Mouse (Mus musculus) intestine, embryonic 14.5 days (tissue): ENCODE data around the gene Kcnj12. TPM values are rescaled to one million over a fixed set of nuclear protein-coding genes. Genes with fewer than 3 reads are reported as not detected.

Experiments
- ATAC-seq: fragments of 200-750 bp; cut with Nextera tagmentation; replicated peaks from 2 replicates; pipeline ENCODE4 v1.8.0; 2017; ENCODE audit warnings: low read depth, moderate number of reproducible peaks, moderate TSS enrichment, moderate library complexity; ENCODE audit not compliant: low FRiP score, low TSS enrichment
- DNase-seq: peaks from one replicate; pipeline ENCODE4 v3.0.0-alpha.2; 2018; ENCODE audit warnings: low spot score
- H3K27ac ChIP-seq: fragments of 300-500 bp; sonication (generic); 2 replicates; pipeline ENCODE4 v1.5.1; 2014; ENCODE audit warnings: low read depth, mild to moderate bottlenecking, control low read depth
- H3K27me3 ChIP-seq: fragments of 300-500 bp; sonication (generic); replicated peaks from 2 replicates; pipeline ENCODE4 v1.6.1; 2014; ENCODE audit warnings: low read length, control low read depth; ENCODE audit not compliant: control insufficient read depth, insufficient read depth
- H3K36me3 ChIP-seq: fragments of 300-500 bp; sonication (generic); 2 replicates; pipeline ENCODE4 v1.6.1; 2014; ENCODE audit warnings: low read length, control low read depth; ENCODE audit not compliant: control insufficient read depth, insufficient read depth
- H3K4me1 ChIP-seq: fragments of 300-500 bp; sonication (generic); replicated peaks from 2 replicates; pipeline ENCODE4 v1.6.1; 2014; ENCODE audit warnings: low read length, control low read depth, mixed read lengths; ENCODE audit not compliant: control insufficient read depth, insufficient read depth
- H3K4me2 ChIP-seq: fragments of 300-500 bp; sonication (generic); 2 replicates; pipeline ENCODE4 v1.6.1; 2014; ENCODE audit warnings: low read length
- H3K4me3 ChIP-seq: fragments of 300-500 bp; sonication (generic); 2 replicates; pipeline ENCODE4 v1.5.1; 2014; ENCODE audit warnings: low read depth, low read length, control low read depth, mixed read lengths
- H3K9ac ChIP-seq: fragments of 300-500 bp; sonication (generic); 2 replicates; pipeline ENCODE4 v1.6.1; 2014; ENCODE audit warnings: mild to moderate bottlenecking, low read length
- H3K9me3 ChIP-seq: fragments of 300-500 bp; sonication (generic); 2 replicates; pipeline ENCODE4 v1.6.1; 2016; ENCODE audit warnings: low read length, control low read depth; ENCODE audit not compliant: control insufficient read depth
- WGBS: fragments of 180-500 bp; shearing (Covaris S2); extraction: QIAGEN DNeasy Blood & Tissue Kit; methylation state at CpG from one replicate; pipeline ENCODE4 v1.1.7; 2014; 5-methylcytosine and 5-hydroxymethylcytosine counted together
- polyA plus RNA-seq: library from polyadenylated mRNA; unstranded; fragments of >200 nt; fragmentation: Nextera tagmentation; extraction: Ambion mirVana; gene quantifications from 2 replicates; pipeline ENCODE4 v1.2.1, GENCODE M21; 2014

Kcnj12 gene
- polyA plus RNA-seq, 1 experiment from 2014 or later, result 1.8 TPM

DNA sequence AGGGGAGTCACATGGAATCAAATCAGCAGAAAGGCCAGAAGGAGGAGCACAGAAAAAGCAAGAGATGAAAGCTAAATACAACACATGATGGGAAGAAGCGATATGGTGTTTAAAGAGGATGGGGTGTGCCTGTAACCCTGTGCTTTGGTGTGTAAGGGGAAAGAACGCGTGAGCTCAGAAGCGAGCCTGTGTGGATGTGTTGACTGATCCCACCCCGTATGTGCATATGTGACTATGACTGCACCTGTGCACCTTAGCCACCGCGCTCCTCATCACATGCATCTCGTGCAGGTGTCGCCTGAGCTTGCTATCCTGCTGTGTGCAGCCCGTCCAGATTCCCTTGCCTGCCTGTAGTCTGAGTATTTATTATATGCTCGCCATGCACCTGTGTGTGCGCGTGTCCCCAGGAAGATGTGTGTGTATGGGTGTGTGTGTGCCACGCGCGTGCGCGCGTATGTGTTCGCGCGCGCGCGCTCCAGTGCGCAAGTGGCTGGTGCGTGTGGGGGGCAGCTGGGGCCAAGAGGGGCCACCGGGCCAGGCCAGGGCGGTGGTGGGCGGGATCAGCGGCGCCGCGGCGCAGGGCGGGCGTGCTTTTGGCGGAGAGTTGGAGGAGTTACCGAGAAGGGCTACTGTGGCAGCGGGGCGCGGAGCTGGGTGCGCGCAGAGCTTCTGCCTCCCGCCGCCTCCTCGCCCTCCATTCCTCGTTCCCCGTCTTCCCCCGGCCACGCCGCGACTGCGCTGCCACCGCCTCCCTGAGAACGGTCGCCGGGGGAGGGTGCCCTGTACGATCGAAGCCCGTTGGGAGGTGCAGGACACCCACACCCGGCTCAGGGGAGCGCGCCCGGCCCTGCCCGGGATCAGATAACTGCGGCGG, 451 bp upstream of the Kcnj12 start:
- Histone ChIP-seq H3K27ac (no peak overlapping the region), H3K4me2 (peak overlapping the region; percentile 96), H3K36me3 (no peaks in the 10 kb centered on the region), H3K9ac (0 out of 2 replicates have a peak overlapping the region, but pooled peaks have one; percentile 27), H3K4me3 (peak overlapping the region; percentile 50), H3K4me1 (0 out of 2 replicates have a peak, but pooled peaks cover 4% of the 10 kb centered on the region), H3K27me3 (peaks cover 65% of the 10 kb centered on the region), H3K9me3 (no peaks in the 10 kb centered on the region)
- DNase-seq (peak; percentile 62), ATAC-seq (0 out of 2 replicates have a peak, but pooled peaks have one; percentile 39)
- WGBS, result 2% methylated on average over 62 of the region's 68 CpGs

DNA sequence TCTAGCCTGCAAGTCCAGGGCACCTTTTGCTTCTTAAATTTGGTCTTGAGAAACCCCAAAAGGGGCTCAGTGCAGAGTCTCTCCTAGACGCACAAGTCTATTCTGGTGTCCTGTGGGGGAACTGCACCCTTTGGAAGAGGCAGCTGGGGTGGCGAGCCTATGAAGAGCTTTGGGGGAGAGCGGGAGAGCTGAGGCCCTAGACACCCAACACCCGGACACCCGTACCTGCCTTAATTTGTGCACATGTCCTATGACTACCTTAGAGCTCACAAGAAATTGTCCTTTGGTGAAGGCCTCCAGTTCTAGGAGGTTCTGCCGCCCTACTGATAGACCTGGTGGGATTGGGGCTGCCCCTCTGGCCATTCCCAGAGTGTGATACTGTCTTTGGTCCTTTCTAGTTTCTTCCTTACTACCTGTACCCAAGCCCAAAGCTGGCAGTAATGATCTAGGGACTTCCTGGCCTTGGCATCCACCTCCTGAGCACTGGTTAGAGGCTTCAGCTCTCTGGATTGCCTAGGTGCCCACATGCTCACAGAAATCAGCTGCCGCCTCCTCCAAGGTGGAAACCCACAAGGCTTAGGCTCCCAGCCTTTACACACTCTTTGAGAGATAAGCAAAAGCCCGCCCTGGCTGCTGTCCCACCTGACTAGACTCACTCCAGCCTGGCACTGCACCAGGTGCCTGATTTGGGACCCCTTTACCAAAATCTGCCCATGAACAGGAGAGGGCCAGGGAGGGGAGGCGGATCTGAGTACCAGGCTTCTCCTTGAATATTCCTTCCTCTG, 1.2 kb downstream of the Kcnj12 start:
- DNase-seq (no peak), ATAC-seq (no peak)
- Histone ChIP-seq H3K4me3 (peak overlapping the region; percentile 50), H3K9me3 (no peaks in the 10 kb centered on the region), H3K36me3 (no peaks in the 10 kb centered on the region), H3K27me3 (peaks cover 65% of the 10 kb centered on the region), H3K9ac (no peak overlapping the region), H3K27ac (no peak overlapping the region), H3K4me2 (peak overlapping the region; percentile 96; the same call in 1 of the 2 replicates), H3K4me1 (peaks cover 8% of the 10 kb centered on the region; the same call in 1 of the 2 replicates)
- WGBS, result 52% methylated on average over 9 of the region's 9 CpGs

DNA sequence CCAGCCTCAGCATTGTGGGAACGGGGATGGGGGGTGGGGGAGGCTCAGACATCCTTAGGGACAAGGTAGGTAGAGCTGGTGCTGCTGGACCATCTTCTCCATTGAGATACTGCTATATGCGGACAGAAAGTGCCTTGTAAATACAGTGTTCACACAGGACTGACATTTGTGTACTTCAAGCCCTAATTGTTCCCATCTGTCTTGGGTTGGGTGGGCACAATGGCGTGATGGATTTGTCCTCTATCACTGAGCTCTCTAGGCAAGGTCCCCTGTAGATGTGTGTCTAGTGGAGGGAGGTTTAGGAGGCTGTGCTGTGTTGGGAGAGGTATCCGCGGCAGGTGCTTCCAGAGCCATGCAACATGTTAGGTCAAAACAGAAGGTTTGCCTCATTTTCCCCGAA, 2.0 kb downstream of the Kcnj12 start:
- H3K27me3 ChIP-seq, result peaks cover 63% of the 10 kb centered on the region
- H3K4me1 ChIP-seq, result peaks cover 8% of the 10 kb centered on the region; the same call in 1 of the 2 replicates
- no peak overlapping the region for H3K4me2 ChIP-seq
- no peak overlapping the region for H3K9ac ChIP-seq
- 77% methylated on average over 6 of the region's 6 CpGs for WGBS
- no peaks in the 10 kb centered on the region for H3K9me3 ChIP-seq
- no peak for DNase-seq
- H3K27ac ChIP-seq, result no peak overlapping the region
- no peak for ATAC-seq
- no peak overlapping the region for H3K4me3 ChIP-seq
- H3K36me3 ChIP-seq, result no peaks in the 10 kb centered on the region

DNA sequence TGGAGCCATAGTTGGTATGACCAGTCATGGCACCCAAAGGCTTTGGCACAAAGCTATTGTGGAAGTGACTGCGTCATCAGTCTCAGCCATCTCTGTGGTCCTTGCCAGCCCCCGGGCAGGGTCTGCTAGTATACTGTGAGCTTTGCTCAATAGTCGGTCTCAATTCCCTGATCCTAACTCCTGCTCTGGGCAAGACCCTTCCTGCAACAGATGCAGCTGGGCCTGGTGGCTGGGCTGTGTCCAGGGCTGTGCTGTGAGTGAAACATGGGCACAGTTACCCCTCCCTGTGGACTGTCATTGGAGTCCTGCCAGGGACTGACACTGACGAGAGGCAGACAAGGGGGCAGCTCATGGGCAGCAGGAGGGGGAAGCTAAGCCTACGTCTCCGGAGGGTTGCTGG, 2.6 kb downstream of the Kcnj12 start:
- no peak overlapping the region for H3K4me2 ChIP-seq
- H3K27ac ChIP-seq, result no peak overlapping the region
- peaks cover 8% of the 10 kb centered on the region; the same call in 1 of the 2 replicates for H3K4me1 ChIP-seq
- no peaks in the 10 kb centered on the region for H3K9me3 ChIP-seq
- H3K27me3 ChIP-seq, result peaks cover 57% of the 10 kb centered on the region
- ATAC-seq (0 out of 2 replicates have a peak, but pooled peaks have one; percentile 26), DNase-seq (no peak)
- WGBS, result 46% methylated on average over 6 of the region's 6 CpGs
- H3K36me3 ChIP-seq, result no peaks in the 10 kb centered on the region
- H3K4me3 ChIP-seq, result no peak overlapping the region
- H3K9ac ChIP-seq, result no peak overlapping the region

DNA sequence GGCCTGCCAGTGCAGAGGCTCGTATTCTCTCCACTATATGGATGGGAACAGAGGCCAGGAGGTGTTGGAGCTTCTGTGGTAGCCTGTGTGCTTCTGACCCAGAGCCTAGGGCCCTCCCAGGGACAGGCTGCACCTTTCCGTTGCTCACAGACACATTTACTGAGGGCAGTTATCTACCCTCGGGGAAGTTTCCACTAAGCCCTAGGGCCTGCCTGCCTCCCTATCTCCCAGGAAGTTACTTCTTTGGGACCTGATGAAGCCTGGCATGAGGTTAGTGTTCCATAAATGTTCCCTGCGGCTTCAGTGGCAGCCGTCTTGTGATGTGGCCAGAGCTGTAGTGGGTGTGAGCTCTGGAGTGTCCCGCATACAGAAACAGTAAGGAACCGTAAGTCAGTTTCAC, 3.2 kb downstream of the Kcnj12 start:
- Histone ChIP-seq H3K27me3 (peaks cover 51% of the 10 kb centered on the region), H3K27ac (no peak overlapping the region)
- 67% methylated on average over 7 of the region's 7 CpGs for WGBS

DNA sequence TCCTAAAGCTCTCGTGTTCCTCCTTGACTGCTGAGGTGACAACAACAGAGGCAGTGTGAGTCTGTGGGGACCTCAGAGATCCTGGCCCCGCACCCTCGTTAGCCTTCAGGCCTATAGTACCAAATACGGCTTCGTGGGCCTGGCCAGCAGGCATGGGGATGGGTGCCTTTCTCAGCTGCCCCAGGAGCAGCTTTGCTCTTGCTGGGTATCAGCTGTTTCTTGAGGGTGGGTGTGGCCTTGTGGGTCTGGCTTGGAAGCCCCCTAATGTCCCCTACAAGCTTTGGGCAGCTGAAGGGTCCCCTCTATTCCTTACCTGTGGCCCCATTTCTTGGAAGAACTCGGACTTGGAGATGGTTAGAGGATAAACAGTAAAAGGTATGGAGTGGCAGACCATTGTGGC, 4.0 kb downstream of the Kcnj12 start:
- Histone ChIP-seq H3K27ac (no peak overlapping the region), H3K9me3 (no peaks in the 10 kb centered on the region), H3K4me3 (no peak overlapping the region), H3K4me2 (no peak overlapping the region), H3K27me3 (peaks cover 43% of the 10 kb centered on the region), H3K36me3 (no peaks in the 10 kb centered on the region), H3K4me1 (peaks cover 8% of the 10 kb centered on the region; the same call in 1 of the 2 replicates), H3K9ac (no peak overlapping the region)
- 86% methylated on average over 6 of the region's 6 CpGs for WGBS
- DNase-seq, result no peak
- no peak for ATAC-seq

More for the DNA sequence above, 3.2 kb downstream of the Kcnj12 start:
- Histone ChIP-seq H3K36me3 (no peaks in the 10 kb centered on the region), H3K9ac (no peak overlapping the region), H3K4me1 (peaks cover 8% of the 10 kb centered on the region; the same call in 1 of the 2 replicates), H3K4me3 (no peak overlapping the region), H3K9me3 (no peaks in the 10 kb centered on the region), H3K4me2 (no peak overlapping the region)
- DNase-seq (no peak), ATAC-seq (no peak)

DNA sequence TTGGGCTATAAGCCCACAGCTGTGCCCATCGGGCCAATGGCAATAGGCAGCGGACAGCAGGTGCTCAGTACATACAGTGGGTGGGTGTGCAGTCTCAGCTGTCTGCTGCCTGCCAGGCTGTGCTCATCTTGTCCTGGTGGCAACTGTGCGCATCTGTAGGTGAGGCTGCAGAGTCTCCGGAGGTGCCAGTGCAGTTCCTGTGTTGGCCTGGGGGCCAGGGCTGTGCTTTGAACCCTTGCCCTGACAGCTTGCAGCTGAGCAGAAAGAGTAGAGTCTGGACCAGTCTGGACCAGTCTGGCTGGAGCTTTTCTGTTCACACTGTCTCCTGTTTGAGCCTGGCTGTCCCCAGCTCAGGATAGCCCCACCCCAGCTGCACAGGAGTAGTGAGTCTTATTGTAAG, 4.8 kb downstream of the Kcnj12 start:
- Histone ChIP-seq H3K36me3 (no peaks in the 10 kb centered on the region), H3K9ac (no peak overlapping the region), H3K4me3 (no peak overlapping the region), H3K9me3 (no peaks in the 10 kb centered on the region), H3K4me1 (peaks cover 8% of the 10 kb centered on the region; the same call in 1 of the 2 replicates), H3K4me2 (no peak overlapping the region), H3K27me3 (peaks cover 35% of the 10 kb centered on the region), H3K27ac (no peak overlapping the region)
- ATAC-seq (no peak), DNase-seq (no peak)
- WGBS, result 85% methylated on average over 4 of the region's 4 CpGs

DNA sequence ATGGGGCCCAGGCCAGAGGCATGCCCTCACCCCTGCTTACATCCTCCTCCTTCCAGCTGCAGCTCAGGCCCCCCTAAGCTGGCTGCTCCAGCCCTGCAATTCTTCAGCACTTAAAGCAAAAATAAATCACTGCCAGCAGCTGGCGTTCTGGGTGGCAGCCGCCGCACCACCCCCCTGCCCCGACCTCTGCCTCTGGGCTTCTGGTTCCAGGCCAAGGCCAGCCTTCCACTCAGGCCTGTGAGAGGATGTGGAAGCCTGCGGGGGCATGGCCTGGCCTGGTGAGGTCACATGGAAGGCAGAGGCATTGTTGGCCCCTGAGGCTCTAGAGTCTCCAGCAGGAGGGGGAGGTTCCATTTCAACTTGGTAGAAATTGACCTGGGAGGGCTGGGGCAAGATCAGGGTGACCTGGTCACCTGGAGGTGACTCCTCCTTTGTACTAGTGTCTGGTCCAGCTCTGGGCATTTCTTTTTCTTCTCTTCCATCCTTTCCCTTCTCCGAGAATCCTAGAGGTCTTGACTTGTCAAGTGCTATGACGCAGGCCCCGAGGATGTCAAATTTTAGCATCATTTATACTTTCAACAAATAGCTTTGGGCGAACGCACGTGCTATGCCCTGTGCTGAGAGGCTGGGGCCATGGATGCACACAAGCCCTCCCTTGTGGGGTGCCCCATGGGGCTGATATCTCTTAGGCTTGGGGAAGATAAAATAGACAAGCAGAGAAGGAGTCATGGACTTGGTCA, 6.0 kb downstream of the Kcnj12 start:
- H3K27ac ChIP-seq, result no peak overlapping the region
- H3K4me3 ChIP-seq, result no peak overlapping the region
- DNase-seq (no peak), ATAC-seq (no peak)
- WGBS, result 42% methylated on average over 11 of the region's 11 CpGs
- H3K9ac ChIP-seq, result no peak overlapping the region
- H3K4me1 ChIP-seq, result peaks cover 8% of the 10 kb centered on the region; the same call in 1 of the 2 replicates
- H3K4me2 ChIP-seq, result no peak overlapping the region
- no peaks in the 10 kb centered on the region for H3K36me3 ChIP-seq
- H3K9me3 ChIP-seq, result no peaks in the 10 kb centered on the region
- peaks cover 23% of the 10 kb centered on the region for H3K27me3 ChIP-seq
